Mouse (Mus musculus) granulocyte monocyte progenitor cell, adult 5-6 weeks (primary cell): ENCODE results near the gene Gm3159. TPM values are rescaled to one million over a fixed set of nuclear protein-coding genes. Genes with fewer than 3 reads are reported as not detected.
"Not testable (repeated sequence)": the region's sequence is repeated elsewhere in the genome, so short reads cannot be mapped to it uniquely, and the experiment has no call there.

Source experiments
- ATAC-seq: replicated peaks from 2 replicates; pipeline ENCODE4 v1.8.0; 2016; ENCODE audit warnings: mild to moderate bottlenecking, moderate TSS enrichment, inconsistent platforms; ENCODE audit not compliant: poor library complexity, severe bottlenecking
- total RNA-seq, 2 experiments: library from RNA; stranded (forward) in 1 of 2; stranded (reverse) in 1 of 2; fragments of 200-712, 200-1000 nt in 1 of 2; fragments of >200 nt in 1 of 2; fragmentation: Nextera tagmentation in 1 of 2; gene quantifications; 2 replicates each; pipeline ENCODE4 v1.2.3; 2014 to 2017

Gm3159 gene
- total RNA-seq (2014; fragmentation: Nextera tagmentation) = not detected in 2 replicates
- not detected in 2 replicates for total RNA-seq (2017)

GRCm38 (mm10) chr14:4397226-4397625 is at the start of gene Gm3159:
Gm3159 (plus strand) TSS chr14:4397526.
- not testable (repeated sequence) for ATAC-seq

GRCm38 (mm10) chr14:4368991-4369390 is 28.3 kb upstream of the Gm3159 start:
- not testable (repeated sequence) for ATAC-seq

- not testable (repeated sequence) for ATAC-seq
These were observed 27.6 kb upstream of the Gm3159 start for GRCm38 (mm10) chr14:4369691-4370090.

GRCm38 (mm10) chr14:4377871-4378270 is 19.5 kb upstream of the Gm3159 start:
- not testable (repeated sequence) for ATAC-seq

GRCm38 (mm10) chr14:4385606-4386005 is 11.7 kb upstream of the Gm3159 start:
- not testable (repeated sequence) for ATAC-seq

- ATAC-seq = not testable (repeated sequence)
These were observed 4.3 kb upstream of the Gm3159 start for GRCm38 (mm10) chr14:4392841-4393530.

- ATAC-seq = not testable (repeated sequence)
These were observed 1.3 kb downstream of the Gm3159 start for GRCm38 (mm10) chr14:4398624-4399023.

- not testable (repeated sequence) for ATAC-seq
These were observed 2.9 kb downstream of the Gm3159 start for GRCm38 (mm10) chr14:4400115-4400789.

GRCm38 (mm10) chr14:4401245-4401644 is 3.9 kb downstream of the Gm3159 start:
- not testable (repeated sequence) for ATAC-seq

GRCm38 (mm10) chr14:4403840-4404239 is 6.5 kb downstream of the Gm3159 start:
- not testable (repeated sequence) for ATAC-seq

GRCm38 (mm10) chr14:4409939-4410338 is 12.6 kb downstream of the Gm3159 start:
- not testable (repeated sequence) for ATAC-seq

GRCm38 (mm10) chr14:4414965-4415835 is 17.9 kb downstream of the Gm3159 start, which contains the start of gene Gm3164:
Gm3164 (plus strand) TSS chr14:4415448.
- not testable (repeated sequence) for ATAC-seq

- not testable (repeated sequence) for ATAC-seq
These were observed 33.4 kb downstream of the Gm3159 start, which contains the start of gene Gm3173 for GRCm38 (mm10) chr14:4430692-4431091. Gm3173 (plus strand) TSS chr14:4430992.

Other genes with a start within 250 kb of the Gm3159 start
- gene Gm3127, start 232.5 kb upstream of the Gm3159 start, total RNA-seq (2014; fragmentation: Nextera tagmentation) = not detected in 2 replicates
- gene Gm3127, start 232.5 kb upstream of the Gm3159 start, total RNA-seq (2017) = not detected in 2 replicates
- 4.8 TPM in 1 of 2 replicates, not detected in the other for gene Gm2974, start 214.9 kb upstream of the Gm3159 start, total RNA-seq (2014; fragmentation: Nextera tagmentation)
- gene Gm2974, start 214.9 kb upstream of the Gm3159 start, total RNA-seq (2017) = not detected in 2 replicates
- gene Gm3138, start 147.9 kb upstream of the Gm3159 start, total RNA-seq (2014; fragmentation: Nextera tagmentation) = not detected in 2 replicates
- gene Gm3138, start 147.9 kb upstream of the Gm3159 start, total RNA-seq (2017) = not detected in 2 replicates
- gene Gm3149, start 80.2 kb upstream of the Gm3159 start, total RNA-seq (2014; fragmentation: Nextera tagmentation) = not detected in 2 replicates
- gene Gm3149, start 80.2 kb upstream of the Gm3159 start, total RNA-seq (2017) = not detected in 2 replicates
- 0.28 TPM in 1 of 2 replicates, not detected in the other for gene 2610042L04Rik, start 62.8 kb upstream of the Gm3159 start, total RNA-seq (2014; fragmentation: Nextera tagmentation)
- gene 2610042L04Rik, start 62.8 kb upstream of the Gm3159 start, total RNA-seq (2017) = not detected in 2 replicates
- gene Gm3164, start 17.9 kb downstream of the Gm3159 start, total RNA-seq (2014; fragmentation: Nextera tagmentation) = not detected in 2 replicates
- gene Gm3164, start 17.9 kb downstream of the Gm3159 start, total RNA-seq (2017) = not detected in 2 replicates
- not detected in 2 replicates for gene Gm3173, start 33.5 kb downstream of the Gm3159 start, total RNA-seq (2014; fragmentation: Nextera tagmentation)
- not detected in 2 replicates for gene Gm3173, start 33.5 kb downstream of the Gm3159 start, total RNA-seq (2017)
- gene Gm3182, start 84.2 kb downstream of the Gm3159 start, total RNA-seq (2014; fragmentation: Nextera tagmentation) = not detected in 2 replicates
- gene Gm3182, start 84.2 kb downstream of the Gm3159 start, total RNA-seq (2017) = not detected in 2 replicates
- not detected in 2 replicates for gene Gm3047, start 157.9 kb downstream of the Gm3159 start, total RNA-seq (2014; fragmentation: Nextera tagmentation)
- not detected in 2 replicates for gene Gm3047, start 157.9 kb downstream of the Gm3159 start, total RNA-seq (2017)
- not detected in 2 replicates for gene Gm8159, start 234.8 kb downstream of the Gm3159 start, total RNA-seq (2014; fragmentation: Nextera tagmentation)
- gene Gm8159, start 234.8 kb downstream of the Gm3159 start, total RNA-seq (2017) = not detected in 2 replicates